Mouse (Mus musculus) megakaryocyte, adult 5-6 weeks (primary cell): ENCODE measurements around the gene Chmp4b. TPM values are rescaled to one million over a fixed set of nuclear protein-coding genes. Genes with fewer than 3 reads are reported as not detected.

Experiments
- ATAC-seq: 2 replicates; pipeline ENCODE4 v1.8.0; 2016; ENCODE audit warnings: mild to moderate bottlenecking, inconsistent platforms; ENCODE audit not compliant: poor library complexity, severe bottlenecking
- total RNA-seq, 2 experiments: library from RNA; stranded (forward) in 1 of 2; stranded (reverse) in 1 of 2; fragments of 153-499, 151-499 nt in 1 of 2; fragments of 221-1000, 200-1000 nt in 1 of 2; gene quantifications; 2 replicates each; pipeline versions ENCODE4 v1.2.3 to v1.2.4; 2015 to 2017

The Chmp4b gene
- total RNA-seq, 2 experiments from 2014 or later = 122 to 187 TPM

DNA sequence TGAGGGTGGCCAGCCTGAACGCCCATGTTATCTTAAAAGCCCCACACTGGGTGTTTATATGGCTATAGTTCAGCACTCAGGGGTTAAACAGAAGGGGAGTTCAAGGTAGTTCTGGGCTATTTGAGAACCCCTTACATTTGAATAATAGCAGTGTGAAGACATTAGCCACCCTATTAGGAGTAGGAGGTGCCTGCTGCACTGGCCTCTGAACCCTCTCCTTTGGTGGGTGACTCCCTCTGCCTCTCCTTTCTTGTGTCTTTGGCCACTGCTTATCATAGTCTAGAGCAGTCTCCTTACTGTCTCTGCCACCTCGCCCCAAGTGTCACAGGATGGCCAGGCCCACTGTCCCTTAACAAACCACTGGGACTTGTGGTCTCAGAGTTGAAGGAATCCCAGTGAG is 28.8 kb downstream of the Chmp4b start:
- ATAC-seq = no peak

DNA sequence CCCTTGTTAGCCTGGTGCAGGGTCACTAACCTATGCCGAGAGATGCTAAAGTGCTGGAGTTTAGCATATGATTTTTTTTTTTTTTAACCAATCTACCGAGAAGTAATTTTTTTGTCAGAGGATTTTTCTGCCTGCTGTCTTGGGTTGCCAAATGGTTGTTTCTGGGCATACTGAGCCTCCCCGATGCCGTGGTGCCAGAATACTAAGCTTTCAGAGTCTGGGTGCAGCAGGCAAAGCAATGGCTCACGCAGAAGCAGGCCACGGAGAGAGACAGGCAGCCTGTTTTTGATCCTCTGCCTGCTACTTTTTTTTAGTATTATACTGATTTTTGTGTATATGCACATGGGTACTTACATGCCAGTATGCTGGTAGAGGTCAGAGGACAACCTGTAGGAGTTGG is 29.4 kb downstream of the Chmp4b start:
- no peak for ATAC-seq

DNA sequence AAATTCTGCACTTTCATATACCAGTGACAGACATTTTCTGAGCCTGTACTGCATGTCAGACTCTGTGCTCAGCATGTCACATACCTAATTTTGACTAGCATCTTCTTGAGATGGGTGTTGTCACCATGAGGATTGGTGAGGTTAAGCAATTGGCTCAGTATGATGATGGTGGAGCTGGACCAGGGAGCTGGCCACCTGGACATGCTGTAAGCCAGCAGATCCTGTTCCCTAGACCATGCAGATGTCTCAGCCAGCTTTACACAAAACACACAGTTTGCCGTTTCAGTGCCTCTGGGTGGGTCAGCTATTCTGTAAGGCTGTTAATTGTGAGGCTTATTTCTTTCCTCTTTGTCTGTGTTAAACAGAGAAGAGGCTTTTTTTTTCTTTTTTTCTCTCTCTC is 31.2 kb downstream of the Chmp4b start:
- no peak for ATAC-seq

DNA sequence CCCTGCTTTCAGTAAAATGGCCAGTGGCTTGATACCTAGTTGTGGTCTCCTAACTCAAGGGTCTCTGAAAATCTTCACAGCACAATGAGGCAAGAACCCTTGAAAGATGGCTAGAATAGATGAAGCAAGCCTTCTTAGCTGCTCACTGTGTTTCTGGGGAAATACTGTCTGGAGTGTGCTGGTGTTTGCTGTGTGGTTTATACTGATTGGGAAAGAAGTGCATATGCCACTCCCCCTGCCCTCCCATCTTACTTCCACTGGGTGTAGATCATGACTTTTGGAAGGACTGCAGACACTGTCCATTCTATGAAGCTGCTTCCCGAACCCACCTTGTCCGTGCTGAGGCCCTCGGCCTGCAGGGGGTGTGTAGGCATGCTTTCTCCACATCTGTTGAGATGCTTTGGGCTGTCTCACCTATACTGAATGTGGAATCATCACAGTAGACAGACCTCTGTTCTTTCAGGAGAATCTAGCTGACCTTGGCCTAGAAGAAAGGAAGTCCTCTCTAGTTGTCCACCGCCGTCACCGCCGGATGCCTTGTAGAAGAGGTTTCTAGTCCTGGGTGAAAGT is 33.5 kb downstream of the Chmp4b start:
- ATAC-seq = peak; percentile 80

DNA sequence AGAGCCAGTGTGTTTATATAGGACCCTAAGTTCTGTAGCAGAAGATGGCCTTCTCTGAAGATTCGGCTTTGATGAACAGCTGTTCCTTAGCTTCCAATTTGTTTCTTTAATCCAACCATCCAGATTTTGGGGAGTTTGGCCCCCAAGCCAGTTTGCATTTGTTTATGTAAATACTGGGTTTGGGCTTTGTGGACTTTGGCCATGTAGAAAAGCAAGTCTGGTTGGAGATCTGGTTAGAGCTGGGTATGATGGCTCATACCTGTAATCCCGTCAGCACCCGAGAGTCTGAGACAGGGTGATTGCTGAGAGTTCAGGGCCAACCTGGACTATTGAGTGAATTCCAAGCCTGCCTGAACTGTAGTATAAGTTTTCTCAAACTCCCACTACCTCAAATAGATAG is 34.3 kb downstream of the Chmp4b start:
- ATAC-seq = no peak

DNA sequence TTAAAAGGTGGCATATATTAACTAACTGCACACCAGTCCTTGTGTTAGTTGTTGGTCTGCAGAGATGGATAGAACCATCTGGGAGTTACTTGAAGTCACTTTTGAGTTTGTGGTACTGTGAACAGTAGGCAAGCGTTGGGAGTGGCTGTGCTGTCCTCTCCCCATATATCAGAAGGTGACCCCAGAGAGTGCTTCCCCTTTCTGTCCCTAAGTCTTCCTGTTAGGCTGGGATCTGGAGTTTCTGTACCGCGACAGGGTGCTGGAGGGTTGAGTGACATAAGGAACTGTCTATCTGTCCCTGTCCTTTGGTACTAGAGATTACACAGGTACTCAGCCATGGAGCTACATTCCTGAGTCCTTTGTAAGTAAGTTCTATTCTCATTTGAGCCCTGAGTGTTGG is 35.3 kb downstream of the Chmp4b start:
- ATAC-seq = peak; percentile 65

DNA sequence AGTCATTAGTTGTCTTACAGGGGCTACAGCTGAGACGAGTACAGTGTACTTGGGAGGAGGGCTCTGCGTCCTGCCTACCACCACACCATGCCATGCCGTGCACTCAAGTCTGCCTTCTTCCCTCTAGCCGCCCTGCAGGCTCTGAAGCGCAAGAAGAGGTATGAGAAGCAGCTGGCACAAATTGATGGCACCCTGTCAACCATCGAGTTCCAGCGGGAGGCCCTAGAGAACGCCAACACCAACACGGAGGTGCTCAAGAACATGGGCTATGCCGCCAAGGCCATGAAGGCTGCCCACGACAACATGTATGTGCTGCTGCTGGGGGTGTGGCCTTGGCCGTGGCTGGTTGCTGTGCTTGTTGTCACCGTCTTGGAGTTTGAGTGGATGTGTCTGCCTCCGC is 37.9 kb downstream of the Chmp4b start:
- ATAC-seq = no peak

DNA sequence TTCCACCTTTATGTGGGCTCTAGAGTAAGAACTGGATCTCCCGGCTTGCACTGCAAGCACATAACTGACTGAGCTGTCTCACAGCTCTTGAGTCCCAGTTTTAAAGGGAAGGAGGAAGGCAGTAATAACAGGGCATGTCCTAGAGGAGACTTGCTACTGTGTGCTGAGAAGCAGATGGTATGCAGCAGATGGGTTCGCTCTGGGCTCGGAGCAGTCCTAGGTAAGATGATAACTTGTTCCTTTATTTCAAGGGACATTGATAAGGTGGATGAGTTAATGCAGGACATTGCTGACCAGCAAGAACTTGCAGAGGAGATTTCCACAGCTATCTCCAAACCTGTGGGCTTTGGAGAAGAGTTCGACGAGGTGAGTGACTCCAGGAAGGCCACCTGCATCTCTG is 39.5 kb downstream of the Chmp4b start:
- no peak for ATAC-seq

DNA sequence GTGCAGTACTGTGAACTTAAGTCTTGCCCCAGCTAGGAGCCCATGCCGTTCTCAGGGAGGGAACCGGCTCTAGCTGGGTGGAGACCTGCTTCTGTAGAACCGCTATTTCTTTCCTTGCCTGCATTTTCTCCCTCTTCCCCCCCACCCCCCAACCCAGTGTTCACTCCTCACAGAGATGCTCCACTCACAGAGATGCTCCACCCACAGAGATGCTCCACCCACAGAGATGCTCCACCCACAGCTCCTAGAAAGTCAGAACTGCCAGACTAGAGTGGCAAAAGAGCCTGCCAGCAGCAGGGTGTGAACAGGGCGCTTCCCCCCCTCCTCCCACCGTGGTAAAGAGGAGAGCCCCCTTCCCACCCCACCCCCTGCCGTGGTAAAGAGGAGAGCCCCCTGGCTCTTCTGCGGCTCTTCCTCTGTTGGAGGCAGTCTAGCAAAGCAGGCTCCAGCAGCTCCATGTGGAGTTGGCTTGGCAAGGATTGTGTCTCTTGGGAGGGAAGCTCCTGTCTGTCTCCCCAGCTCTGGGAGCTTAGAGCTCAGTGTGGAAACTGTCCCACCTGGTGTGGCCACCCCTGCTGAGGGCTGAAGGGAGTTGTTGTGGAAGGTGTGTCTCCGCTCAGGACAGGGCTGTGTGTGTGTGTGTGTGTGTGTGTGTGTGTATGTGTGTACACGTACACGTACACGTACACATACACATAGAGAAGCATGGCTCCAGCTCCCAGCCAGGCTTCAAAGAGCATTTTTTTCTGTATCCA is 41.9 kb downstream of the Chmp4b start:
- ATAC-seq = no peak

DNA sequence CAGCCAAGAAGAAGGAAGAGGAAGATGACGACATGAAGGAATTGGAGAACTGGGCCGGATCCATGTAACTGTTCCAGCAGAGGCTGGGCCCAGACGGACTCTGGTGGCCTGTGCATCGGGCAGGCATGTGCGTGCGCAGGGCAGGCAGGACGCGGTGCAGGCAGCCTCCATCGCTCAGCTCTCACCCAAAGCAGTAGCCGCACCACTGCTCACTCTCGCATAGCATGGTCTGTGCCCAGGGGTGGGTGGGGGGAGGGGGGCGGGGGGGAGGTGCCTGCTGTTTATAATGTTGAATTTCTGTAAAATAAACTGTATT is 42.4 kb downstream of the Chmp4b start:
- ATAC-seq = no peak

DNA sequence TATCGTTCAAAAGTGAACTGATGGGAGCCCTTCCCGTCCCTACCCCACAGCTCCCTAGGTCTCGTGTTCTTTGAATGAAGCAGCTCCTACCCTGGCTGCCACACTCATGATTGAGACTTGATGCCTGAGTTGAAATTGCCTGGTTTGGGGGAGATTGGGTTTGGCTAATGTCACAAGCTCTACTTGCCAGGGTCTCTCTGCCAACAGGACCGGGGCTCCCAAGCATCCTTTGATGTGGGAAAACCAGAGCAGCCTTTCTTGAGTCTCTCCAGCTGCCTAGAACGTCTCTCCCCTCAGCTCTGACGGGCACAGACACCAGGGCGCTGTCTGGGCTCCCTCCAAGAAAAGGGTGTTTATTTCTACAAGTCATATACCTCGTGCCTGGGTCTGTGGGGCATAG is 44.2 kb downstream of the Chmp4b start:
- ATAC-seq = no peak

DNA sequence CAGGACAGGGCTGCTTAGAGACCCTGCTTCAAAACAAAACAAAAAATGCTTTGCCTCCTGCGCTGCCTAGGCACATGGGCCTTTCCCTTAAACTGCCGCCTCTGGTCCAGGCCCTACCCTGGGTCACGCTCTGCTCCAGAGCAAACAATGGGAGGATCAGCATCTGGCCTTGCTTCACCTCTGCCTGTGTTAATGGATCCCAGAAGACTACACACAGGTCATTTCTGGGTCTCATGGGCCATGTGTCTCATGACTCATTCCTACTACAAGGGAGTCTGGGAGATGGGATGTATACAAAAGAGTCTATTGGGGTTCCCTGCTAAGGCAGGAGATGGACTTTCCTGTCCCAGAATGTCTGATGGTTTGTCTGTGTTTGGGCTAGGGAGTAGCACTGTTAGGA is 45.2 kb downstream of the Chmp4b start:
- ATAC-seq = no peak

DNA sequence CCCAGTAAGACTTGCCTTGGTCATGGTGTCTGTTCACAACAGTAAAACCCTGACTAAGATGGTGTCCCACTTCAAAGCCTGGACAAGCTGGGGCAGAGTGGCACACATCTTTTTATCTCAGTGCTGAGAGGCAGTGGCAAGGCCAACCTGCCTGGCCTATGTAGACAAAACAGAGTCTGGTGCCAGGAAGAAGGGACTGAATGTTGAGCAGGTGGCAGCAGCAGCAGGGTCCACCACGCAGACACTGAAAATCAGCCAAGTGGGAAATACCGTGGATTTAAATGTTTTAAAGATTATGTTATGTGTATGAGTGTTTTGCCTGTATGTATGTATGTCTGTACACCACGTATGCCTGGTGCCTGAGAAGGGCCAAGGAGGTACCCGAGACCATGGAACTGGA is 47.9 kb downstream of the Chmp4b start:
- ATAC-seq = no peak

DNA sequence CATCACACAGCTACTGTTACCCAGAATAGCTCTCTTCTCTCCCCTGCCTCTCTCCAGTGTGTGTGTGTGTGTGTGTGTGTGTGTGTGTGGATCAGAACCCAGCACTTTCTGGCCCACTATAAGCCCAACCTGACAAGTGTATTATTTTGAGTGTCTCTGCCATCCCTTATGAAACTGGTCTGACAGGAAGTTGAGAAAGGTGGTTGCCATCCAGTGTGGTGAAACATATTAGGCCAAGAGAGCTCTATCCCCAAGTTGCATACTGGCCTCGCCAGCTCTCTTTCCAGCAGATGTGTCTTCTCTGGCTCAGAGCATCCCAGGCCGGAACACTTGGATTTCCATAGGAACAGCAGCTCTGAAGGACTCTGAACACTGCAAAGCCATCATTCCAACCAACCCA is 48.7 kb downstream of the Chmp4b start:
- ATAC-seq = peak; percentile 74

DNA sequence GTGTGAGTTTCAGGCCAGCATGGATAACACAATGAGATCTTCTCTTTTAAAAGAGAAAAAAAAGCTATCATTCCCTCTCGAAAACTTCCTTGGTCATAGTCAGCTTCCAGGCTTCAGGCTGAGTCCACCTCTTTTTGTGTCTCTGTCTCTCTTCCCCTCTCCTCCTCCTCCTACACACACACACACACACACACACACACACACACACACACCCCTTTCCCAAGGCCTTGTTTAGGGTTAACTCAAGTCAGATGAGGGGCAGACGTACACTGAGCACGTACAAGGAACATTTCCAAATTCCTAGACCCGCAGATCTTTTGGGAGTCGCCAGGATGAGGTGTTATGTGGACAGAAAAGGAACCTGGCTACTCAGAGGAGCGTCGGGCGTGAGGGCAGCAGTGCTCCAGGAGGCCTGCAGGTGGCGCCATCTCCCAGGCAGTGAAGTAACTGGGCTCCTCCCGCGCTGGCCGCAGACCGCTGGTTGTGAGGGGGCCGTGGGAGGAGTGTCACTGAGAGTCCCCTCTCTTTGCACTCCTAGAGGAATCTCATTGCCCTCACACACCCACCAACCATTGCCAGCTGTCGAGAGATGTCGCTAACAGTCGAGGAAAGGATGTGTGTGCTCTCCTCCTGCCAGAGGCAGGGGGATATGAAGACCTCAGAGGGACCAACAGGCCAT is 51.3 kb downstream of the Chmp4b start:
- peak; percentile 96 for ATAC-seq

DNA sequence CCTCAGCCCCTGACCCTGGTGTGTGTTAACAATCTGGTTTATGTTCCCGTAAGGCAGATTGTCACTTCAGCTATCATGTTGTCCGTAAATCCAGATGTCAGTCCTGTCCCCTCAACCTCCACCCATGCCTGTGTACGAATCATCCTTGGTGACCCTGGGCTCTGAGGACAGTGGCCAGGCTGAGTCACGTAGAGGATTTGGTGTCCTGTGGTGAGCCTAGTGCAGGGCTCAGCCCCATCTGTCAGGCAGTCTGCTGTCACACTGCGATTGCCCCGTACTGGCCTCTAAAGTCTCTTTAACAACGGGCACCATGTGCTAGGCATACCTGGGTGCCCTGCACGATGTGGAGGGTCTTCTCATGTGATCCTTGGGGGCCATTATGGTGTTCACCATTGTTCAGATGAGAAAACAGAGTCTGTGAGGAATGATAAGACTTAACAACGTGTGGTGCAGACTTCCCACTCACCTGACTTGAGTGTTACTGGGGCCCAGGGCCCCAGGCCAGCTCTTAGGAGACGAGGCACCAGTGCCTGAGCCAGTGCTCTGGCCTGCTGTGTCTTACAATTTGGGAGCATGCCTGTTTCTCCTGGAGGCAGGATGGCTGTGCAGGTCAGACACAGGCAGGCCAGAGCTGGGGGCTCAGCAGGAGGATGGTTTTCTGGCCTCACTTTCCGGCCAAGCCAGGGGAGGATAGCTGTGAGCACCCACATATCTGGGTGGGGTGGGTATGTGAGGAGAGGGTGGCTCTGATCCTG is 55.2 kb downstream of the Chmp4b start:
- ATAC-seq = no peak

DNA sequence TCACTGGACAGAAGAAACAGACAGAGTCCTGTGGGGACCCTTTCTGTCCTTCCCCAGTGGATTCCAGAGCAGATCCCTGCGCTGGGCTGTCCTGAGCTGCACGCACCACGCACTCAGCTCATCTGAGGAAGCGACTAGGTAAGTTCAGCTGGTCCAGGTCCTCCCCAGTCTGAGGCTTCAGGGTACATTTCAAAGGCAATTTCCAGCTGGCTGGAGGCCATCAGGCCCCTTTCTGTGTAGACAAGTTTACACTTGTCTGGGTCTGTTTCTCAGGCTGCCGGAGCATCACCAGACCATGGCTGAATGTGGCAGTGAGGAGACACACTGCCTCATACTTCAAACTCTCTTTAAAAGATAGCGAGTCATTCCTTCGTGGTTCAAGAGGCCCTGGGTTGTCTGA is 55.8 kb downstream of the Chmp4b start:
- ATAC-seq = no peak

DNA sequence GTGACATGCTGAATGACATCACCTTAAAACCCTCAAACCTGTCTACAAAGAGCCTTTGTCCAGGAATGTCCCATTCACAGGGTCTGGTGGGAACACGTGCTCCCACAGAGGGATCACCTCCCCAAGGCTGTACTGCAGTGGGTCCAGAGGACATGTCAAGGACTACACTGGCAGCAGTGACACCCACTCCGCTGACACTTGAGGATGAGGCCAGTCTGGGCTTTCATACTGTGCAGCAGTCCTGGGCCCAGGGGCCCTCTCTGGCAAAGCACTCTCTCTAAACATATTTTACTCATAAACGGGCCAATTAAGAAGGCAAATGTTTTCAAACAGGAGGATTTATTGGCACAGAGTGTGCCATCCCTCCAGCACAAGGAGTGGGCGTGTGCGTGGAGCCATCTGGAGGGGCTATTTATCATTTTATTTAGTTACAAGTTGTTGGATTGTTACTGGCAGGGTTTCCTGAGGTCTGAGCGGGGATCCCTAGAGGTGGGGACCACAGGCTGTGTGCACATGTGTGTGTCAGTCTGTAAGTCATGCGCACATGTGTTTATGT is 56.4 kb downstream of the Chmp4b start:
- ATAC-seq = no peak

DNA sequence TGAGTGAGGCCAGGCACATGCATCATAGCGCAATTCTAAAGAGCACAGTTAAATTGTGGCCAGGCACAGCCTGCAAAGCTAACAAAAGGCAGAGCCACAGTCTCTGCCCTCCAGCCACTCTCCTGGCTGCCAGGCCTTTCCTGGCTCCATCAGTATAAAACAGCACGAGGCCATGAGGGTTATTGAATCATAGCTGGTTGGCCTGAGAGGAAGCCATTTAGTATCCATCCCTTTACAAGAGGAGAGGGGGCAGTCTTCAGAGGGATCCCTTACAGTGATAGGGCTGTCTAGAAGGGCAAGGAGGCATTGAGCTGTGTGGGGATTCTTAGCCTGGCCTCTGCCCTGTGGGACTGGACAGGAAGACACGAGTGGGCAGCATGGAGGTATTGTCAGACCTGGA is 60.2 kb downstream of the Chmp4b start:
- no peak for ATAC-seq

DNA sequence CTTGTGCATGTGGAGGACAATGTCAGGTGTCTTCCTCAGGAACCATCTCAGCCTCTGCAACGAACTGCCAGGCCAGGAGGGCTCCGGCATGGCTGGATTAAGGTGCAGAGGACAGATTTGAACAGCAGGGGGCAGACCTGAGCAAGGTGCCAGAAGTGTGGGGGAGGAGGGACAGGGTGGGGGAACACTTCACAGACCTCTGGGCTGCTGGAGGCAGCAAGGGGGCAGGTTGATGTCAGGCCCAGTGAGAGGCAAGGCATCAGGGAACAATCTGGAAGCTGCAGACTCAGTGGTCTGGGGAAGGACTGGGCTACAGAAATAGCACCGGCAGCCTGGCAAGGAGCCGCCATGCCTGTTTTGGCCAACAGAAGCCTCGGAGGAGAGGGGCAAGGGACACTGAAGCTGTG is 60.8 kb downstream of the Chmp4b start:
- peak; percentile 95 for ATAC-seq

DNA sequence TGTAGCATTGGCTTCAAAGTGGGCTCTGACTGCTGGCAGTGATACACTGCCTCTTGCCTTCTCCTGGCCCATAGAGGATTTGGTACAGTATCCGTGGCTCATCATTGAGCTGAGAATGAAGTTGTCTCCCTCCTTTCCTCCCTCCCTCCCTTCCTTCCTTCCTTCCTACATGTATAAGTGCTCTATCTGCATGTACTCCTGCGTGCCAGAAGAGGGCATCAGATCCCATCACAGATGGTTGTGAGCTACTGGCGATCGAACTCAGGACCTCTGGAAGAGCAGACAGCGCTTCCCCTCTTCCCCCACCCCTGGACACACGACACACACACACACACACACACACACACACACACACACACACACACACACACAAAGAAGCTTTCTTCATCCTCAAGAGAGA is 61.6 kb downstream of the Chmp4b start:
- no peak; the same call in 1 of the 2 replicates for ATAC-seq
